Mouse (Mus musculus) A20 (cell line): ENCODE data around the gene Pgc.

Source experiments
- DNase-seq: peaks from one replicate; pipeline ENCODE4 v3.0.0-alpha.2; 2011; ENCODE audit warnings: low read depth, low spot score

Pgc gene

GRCm38 (mm10) chr17:47708972-47709371, 17.7 kb upstream of the Pgc start:
- DNase-seq = no peak

- no peak for DNase-seq
Measured at GRCm38 (mm10) chr17:47710036-47710435, 16.6 kb upstream of the Pgc start.

DNA sequence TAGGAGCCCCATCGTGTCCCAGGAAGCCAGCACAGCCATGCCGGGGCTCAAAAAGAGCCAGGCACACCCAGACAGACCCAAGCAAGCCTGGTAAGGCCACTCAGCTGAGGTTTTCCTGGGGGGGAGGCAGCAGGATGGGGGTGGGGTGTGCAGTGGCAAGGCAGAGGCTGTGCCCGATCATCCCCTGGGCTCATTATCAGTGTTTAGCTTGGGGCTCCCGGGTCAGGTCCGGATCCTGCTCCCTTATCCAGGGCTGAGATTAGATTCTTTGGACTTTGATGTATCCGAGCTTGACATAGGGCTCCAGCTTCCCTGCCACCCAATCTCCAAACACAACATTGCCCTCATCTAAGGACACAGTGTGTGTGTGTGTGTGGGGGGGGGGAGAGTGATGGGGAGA, 14.8 kb upstream of the Pgc start:
- no peak for DNase-seq

DNA sequence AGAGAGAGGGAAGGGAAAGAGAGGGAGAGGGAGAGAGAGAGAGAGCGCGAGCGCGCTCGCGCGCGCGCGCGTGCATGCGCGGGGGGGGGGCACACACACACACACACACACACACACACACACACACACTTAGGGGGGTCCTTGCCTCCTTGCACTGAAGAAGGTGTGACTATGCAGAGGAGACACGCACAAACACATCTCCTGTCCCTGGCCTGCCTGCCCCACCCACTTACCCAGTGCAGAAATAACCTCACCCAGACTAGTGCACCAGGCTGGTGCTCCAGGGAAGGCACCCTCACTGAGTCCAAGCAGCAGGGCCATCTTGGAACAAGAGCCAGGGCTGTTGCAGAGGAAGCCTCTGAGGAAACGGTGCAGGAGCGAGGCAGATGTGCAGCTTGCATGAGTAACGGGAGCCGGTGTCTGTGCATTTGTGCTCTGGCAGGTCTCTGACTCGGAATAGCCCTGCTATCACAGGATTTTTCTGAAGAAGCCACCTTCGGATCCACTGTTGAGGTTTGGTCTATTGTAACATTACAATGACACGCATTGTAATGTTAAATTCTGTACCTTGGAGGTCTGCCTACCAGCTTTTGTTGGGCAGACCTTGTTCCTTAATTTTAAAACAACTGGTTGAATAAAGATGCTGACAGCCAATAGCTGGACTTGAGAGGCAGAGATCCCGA, 13.6 kb upstream of the Pgc start:
- no peak for DNase-seq

- no peak for DNase-seq
Measured at GRCm38 (mm10) chr17:47715037-47715436, 11.6 kb upstream of the Pgc start.

DNA sequence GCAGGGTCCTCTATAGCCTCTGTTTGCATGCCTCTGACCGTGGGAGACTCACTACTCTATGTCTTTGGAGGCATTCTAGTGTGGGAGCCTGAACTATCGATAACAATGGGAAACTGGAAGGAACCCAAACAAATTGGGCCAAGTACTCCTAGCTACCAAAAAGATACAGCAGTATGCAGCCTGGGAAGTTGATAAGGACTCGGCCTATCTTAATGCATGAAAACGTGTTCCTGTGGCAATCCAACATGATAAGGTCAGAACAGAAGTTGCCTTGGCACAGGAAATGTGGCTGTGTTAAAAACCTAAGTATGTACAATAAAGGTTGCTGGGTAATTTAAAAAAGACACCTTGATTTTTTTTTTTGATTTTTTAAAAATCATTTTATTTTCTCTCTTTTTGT, 5.5 kb upstream of the Pgc start:
- no peak for DNase-seq

GRCm38 (mm10) chr17:47730633-47731575, 4.3 kb downstream of the Pgc start:
- no peak for DNase-seq

DNA sequence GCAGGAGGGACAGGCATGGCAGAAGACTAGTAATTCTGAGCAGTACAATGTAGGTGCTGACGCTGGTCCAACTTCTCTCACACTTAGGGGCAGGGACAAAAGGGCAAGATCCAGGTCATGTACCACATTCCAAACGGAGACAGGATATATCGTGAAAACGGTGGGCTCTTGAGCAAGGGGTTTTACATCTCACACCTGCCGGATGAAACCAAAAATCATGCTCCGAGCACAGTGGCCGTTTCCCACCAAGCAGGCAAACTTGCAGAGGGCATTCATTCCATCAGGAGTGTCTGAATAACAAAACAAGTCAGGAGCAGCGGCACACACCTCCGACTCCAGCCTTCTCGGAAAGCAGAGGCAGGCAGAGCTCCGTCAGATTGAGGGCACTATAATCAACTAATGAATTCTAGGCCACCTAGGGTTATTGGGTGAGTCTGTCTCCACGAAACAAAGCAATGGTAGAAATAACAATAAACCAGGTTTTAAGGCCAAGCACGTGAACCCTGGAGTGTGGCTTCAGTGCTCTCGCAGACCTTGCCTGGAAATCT, 9.0 kb downstream of the Pgc start:
- no peak for DNase-seq

DNA sequence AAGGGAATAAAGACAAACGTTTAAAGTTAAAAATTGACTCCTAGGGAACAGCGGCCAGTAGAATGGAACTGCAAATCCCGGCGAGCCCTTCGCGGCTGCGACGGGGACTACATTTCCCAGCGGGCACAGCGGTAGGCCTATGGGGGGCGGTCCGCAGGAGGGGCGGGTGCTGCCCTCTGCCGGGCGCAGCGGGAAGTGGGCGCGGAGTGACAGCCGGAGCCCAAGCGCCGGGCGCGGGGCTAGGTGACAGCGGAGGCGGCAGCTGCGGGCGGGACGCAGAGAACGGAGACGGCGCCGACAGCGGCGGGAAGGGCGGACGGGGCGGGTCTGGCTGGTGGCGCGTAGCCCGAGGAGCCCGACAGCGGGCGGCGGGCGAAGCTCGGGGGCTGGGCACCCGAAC, 10.2 kb downstream of the Pgc start, which contains the start of gene Tfeb:
TSS of gene Tfeb (plus strand) at position 175 of the 400 bp plus-strand sequence.
- peak; percentile 94 for DNase-seq

GRCm38 (mm10) chr17:47737271-47738065, 10.8 kb downstream of the Pgc start:
- peak; percentile 96 for DNase-seq

- peak; percentile 97 for DNase-seq
Measured at GRCm38 (mm10) chr17:47738066-47738878, 11.6 kb downstream of the Pgc start.

GRCm38 (mm10) chr17:47738879-47739798, 12.5 kb downstream of the Pgc start:
- peak; percentile 94 for DNase-seq

- peak; percentile 64 for DNase-seq
Measured at GRCm38 (mm10) chr17:47740186-47740585, 13.5 kb downstream of the Pgc start.

- no peak for DNase-seq
Measured at GRCm38 (mm10) chr17:47742991-47743734, 16.5 kb downstream of the Pgc start.

DNA sequence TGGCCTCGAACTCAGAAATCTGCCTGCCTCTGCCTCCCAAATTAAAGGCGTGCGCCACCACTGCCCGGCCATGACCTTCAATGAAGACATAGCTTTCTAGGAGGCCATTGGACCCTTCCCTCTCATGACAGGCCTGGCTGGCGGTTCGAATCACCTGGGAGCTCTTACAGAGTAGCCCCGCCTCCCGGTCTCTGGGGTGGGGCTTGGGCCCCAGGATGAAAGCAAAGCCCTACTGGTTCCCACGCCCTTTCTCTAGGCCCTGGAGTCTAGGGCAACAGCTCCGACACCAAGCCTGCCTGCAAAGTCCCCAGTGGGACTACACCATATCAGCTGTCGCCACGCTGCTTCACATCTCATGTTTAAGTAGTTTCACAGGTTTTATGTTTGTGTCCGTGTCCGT, 17.4 kb downstream of the Pgc start:
- DNase-seq = no peak

DNA sequence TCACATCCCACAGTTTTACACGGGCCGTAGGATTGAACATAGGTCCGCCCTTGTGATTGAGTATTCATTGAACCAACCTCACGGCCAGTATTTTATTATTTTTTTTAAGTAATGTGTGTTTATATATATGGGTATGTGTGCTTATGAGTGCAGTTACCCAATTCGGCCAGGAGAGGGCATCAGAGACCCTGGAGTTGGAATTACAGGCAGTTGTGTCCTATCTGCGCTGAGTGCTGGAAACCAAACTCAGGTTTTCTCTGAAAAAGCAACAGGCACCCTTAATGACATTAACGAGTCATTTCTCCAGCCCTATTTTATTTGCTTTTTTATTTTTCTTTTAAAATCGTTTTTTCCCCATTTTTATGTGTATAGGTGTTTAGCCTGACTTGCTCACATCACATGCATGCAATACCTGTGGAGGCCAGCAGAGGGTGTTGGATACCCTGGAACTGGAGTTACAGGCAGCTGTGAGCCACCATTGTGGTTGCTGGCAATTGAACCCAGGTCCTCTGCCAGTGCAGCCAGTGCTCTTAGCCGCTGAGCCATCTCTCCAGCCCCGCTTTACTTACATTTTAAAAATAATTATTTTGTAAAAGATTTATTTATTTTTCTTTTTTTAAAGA, 18.2 kb downstream of the Pgc start:
- DNase-seq = peak; percentile 76

GRCm38 (mm10) chr17:47748791-47749553, 22.3 kb downstream of the Pgc start:
- peak; percentile 54 for DNase-seq

DNA sequence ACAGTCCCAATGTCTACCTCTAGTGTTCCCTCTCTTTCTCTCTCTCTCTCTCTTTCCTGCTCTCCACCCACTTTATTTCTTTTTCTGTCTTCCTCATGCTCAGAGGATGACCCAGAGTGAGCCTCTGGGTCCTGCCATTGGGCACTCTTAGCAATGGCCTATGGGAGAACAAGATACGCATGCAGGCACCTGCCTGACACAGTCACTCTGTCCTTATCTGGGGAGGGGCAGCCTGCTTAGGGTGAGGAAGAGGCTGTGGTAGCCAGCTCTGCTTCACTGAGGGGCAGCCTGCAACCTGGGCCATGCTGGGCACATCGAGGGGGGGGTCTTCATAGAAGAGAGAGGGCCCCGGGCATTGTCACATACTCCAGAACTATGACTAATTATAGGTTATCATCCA, 23.0 kb downstream of the Pgc start:
- no peak for DNase-seq
